Mouse (Mus musculus): ENCODE measurements at regions not wholly inside any gene's neighbourhood (a gene's known extent, or its start where the extent isn't known, plus 50 kb on each side); places are given as distances from the start of the nearest gene placed in this dataset.

- H3K4me1 ChIP-seq (ENCODE audit: insufficient read depth) = no peaks in the 10 kb centered on the region
- ATAC-seq = no peak
- TF ChIP-seq CTCF (IDR thresholded peaks at IDR 0.05; ENCODE audit: low read depth) = no peak
- H3K4me2 ChIP-seq (ENCODE audit: low read depth) = no peak overlapping the region
- no peak overlapping the region for H3K4me3 ChIP-seq (ENCODE audit: low read depth, low read length)
- no peak overlapping the region for H3K27ac ChIP-seq (ENCODE audit: low read depth, low read length)
- H3K9me3 ChIP-seq (ENCODE audit: low read length) = no peaks in the 10 kb centered on the region
- DNase-seq = no peak
- H3K27me3 ChIP-seq (ENCODE audit: insufficient read depth, low read length) = no peaks in the 10 kb centered on the region
- H3K9ac ChIP-seq = no peak overlapping the region
- no peaks in the 10 kb centered on the region for H3K36me3 ChIP-seq (ENCODE audit: insufficient read depth)
- 80% methylated on average over 2 of the region's 2 CpGs for WGBS
Measured at GRCm38 (mm10) chr13:102442676-102443075, 250.7 kb upstream of the Cd180 start.

- H3K4me3 ChIP-seq (ENCODE audit: low read depth, low read length) = no peak overlapping the region
- H3K36me3 ChIP-seq (ENCODE audit: insufficient read depth) = no peaks in the 10 kb centered on the region
- no peaks in the 10 kb centered on the region for H3K27me3 ChIP-seq (ENCODE audit: insufficient read depth, low read length)
- no peak for TF ChIP-seq CTCF (IDR thresholded peaks at IDR 0.05; ENCODE audit: low read depth)
- no peak overlapping the region for H3K4me2 ChIP-seq (ENCODE audit: low read depth)
- ATAC-seq (no peak), DNase-seq (no peak)
- no peak overlapping the region for H3K9ac ChIP-seq
- 87% methylated on average over 5 of the region's 5 CpGs for WGBS
- no peak overlapping the region for H3K27ac ChIP-seq (ENCODE audit: low read depth, low read length)
- H3K4me1 ChIP-seq (ENCODE audit: insufficient read depth) = no peaks in the 10 kb centered on the region
- no peaks in the 10 kb centered on the region for H3K9me3 ChIP-seq (ENCODE audit: low read length)
Measured at GRCm38 (mm10) chr13:102447310-102447709, 246.0 kb upstream of the Cd180 start.

- Histone ChIP-seq H3K27ac (ENCODE audit: low read depth, low read length) (no peak overlapping the region), H3K36me3 (ENCODE audit: insufficient read depth) (no peaks in the 10 kb centered on the region), H3K4me2 (ENCODE audit: low read depth) (no peak overlapping the region), H3K9ac (no peak overlapping the region), H3K9me3 (ENCODE audit: low read length) (no peaks in the 10 kb centered on the region), H3K4me1 (ENCODE audit: insufficient read depth) (no peaks in the 10 kb centered on the region), H3K27me3 (ENCODE audit: insufficient read depth, low read length) (no peaks in the 10 kb centered on the region), H3K4me3 (ENCODE audit: low read depth, low read length) (no peak overlapping the region)
- TF ChIP-seq CTCF (IDR thresholded peaks at IDR 0.05; ENCODE audit: low read depth) = no peak
- DNase-seq (no peak), ATAC-seq (no peak)
- 5% methylated on average over 8 of the region's 8 CpGs for WGBS
Measured at GRCm38 (mm10) chr13:102449416-102450121, 243.8 kb upstream of the Cd180 start.

- ATAC-seq (no peak), DNase-seq (no peak)
- Histone ChIP-seq H3K9me3 (ENCODE audit: low read length) (no peaks in the 10 kb centered on the region), H3K4me3 (ENCODE audit: low read depth, low read length) (no peak overlapping the region), H3K36me3 (ENCODE audit: insufficient read depth) (no peaks in the 10 kb centered on the region), H3K27me3 (ENCODE audit: insufficient read depth, low read length) (no peaks in the 10 kb centered on the region), H3K27ac (ENCODE audit: low read depth, low read length) (no peak overlapping the region), H3K4me2 (ENCODE audit: low read depth) (no peak overlapping the region), H3K4me1 (ENCODE audit: insufficient read depth) (no peaks in the 10 kb centered on the region), H3K9ac (no peak overlapping the region)
- no peak for TF ChIP-seq CTCF (IDR thresholded peaks at IDR 0.05; ENCODE audit: low read depth)
- 80% methylated on average over 7 of the region's 7 CpGs for WGBS
Measured at GRCm38 (mm10) chr13:102451176-102451575, 242.2 kb upstream of the Cd180 start.

- ATAC-seq = no peak
- Histone ChIP-seq H3K4me3 (ENCODE audit: low read depth, low read length) (no peak overlapping the region), H3K27ac (ENCODE audit: low read depth, low read length) (no peak overlapping the region), H3K9me3 (ENCODE audit: low read length) (no peaks in the 10 kb centered on the region), H3K27me3 (ENCODE audit: insufficient read depth, low read length) (no peaks in the 10 kb centered on the region), H3K4me1 (ENCODE audit: insufficient read depth) (no peaks in the 10 kb centered on the region), H3K9ac (no peak overlapping the region), H3K36me3 (ENCODE audit: insufficient read depth) (no peaks in the 10 kb centered on the region), H3K4me2 (ENCODE audit: low read depth) (no peak overlapping the region)
- no peak for TF ChIP-seq CTCF (IDR thresholded peaks at IDR 0.05; ENCODE audit: low read depth)
- WGBS = 36% methylated on average over 2 of the region's 2 CpGs
- no peak for DNase-seq
Measured at GRCm38 (mm10) chr13:102458711-102459110, 234.6 kb upstream of the Cd180 start.

- 59% methylated on average over 2 of the region's 2 CpGs for WGBS
- ATAC-seq (no peak; the same call in 1 of the 2 replicates), DNase-seq (no peak)
- Histone ChIP-seq H3K4me2 (ENCODE audit: low read depth) (no peak overlapping the region), H3K4me1 (ENCODE audit: insufficient read depth) (no peaks in the 10 kb centered on the region), H3K4me3 (ENCODE audit: low read depth, low read length) (no peak overlapping the region), H3K27me3 (ENCODE audit: insufficient read depth, low read length) (no peaks in the 10 kb centered on the region), H3K9me3 (ENCODE audit: low read length) (no peaks in the 10 kb centered on the region), H3K9ac (no peak overlapping the region), H3K36me3 (ENCODE audit: insufficient read depth) (no peaks in the 10 kb centered on the region), H3K27ac (ENCODE audit: low read depth, low read length) (no peak overlapping the region)
- no peak for TF ChIP-seq CTCF (IDR thresholded peaks at IDR 0.05; ENCODE audit: low read depth)
Measured at GRCm38 (mm10) chr13:102463993-102464392, 229.4 kb upstream of the Cd180 start.

GRCm38 (mm10) chr13:102481906-102482305 is 211.5 kb upstream of the Cd180 start:
- WGBS = 88% methylated on average over 3 of the region's 3 CpGs
- Histone ChIP-seq H3K36me3 (ENCODE audit: insufficient read depth) (no peaks in the 10 kb centered on the region), H3K9me3 (ENCODE audit: low read length) (no peaks in the 10 kb centered on the region), H3K27ac (ENCODE audit: low read depth, low read length) (no peak overlapping the region), H3K4me3 (ENCODE audit: low read depth, low read length) (no peak overlapping the region), H3K4me2 (ENCODE audit: low read depth) (no peak overlapping the region), H3K9ac (no peak overlapping the region), H3K4me1 (ENCODE audit: insufficient read depth) (no peaks in the 10 kb centered on the region), H3K27me3 (ENCODE audit: insufficient read depth, low read length) (no peaks in the 10 kb centered on the region)
- DNase-seq (no peak), ATAC-seq (no peak)
- TF ChIP-seq CTCF (IDR thresholded peaks at IDR 0.05; ENCODE audit: low read depth) = no peak

All from forebrain, postnatal 0 days (tissue).